In genomic region chr16:21590806-21591205, GRCm38 (mm10) we compare ENCODE assay signal across 10 mouse cellular contexts.
DNase-seq lines count a peak whose midpoint lies in the region; ATAC-seq lines count a peak whose summit lies in the region.
"Had no signal": no experiment of that assay in that cellular context is flagged by ENCODE, and none has a peak within 500 bp of the region (broad histone marks: within the 10 kb centered on the region; RNA-seq: fewer than 3 reads in every experiment).

No protein-coding gene starts in this region.

- peak; percentile 80 for ATAC-seq in heart, embryonic 16.5 days (replicated peaks; ENCODE audit: extremely low read depth, insufficient read depth, low FRiP score)
- ATAC-seq in midbrain, embryonic 13.5 days = no peak

- no peaks in the 10 kb centered on the region for H3K9me3 ChIP-seq in heart, embryonic 16.5 days (replicated peaks; ENCODE audit: control insufficient read depth, low read length)
- H3K9me3 ChIP-seq in midbrain, embryonic 13.5 days = no peaks in the 10 kb centered on the region

- H3K9ac ChIP-seq in heart, embryonic 16.5 days (ENCODE audit: low read length) = no peak overlapping the region
- H3K9ac ChIP-seq in midbrain, embryonic 13.5 days (replicated peaks) = no peak overlapping the region

- no peak overlapping the region for H3K4me3 ChIP-seq in heart, embryonic 16.5 days (ENCODE audit: low read length)
- no peak overlapping the region for H3K4me3 ChIP-seq in midbrain, embryonic 13.5 days (replicated peaks)
- H3K4me3 ChIP-seq: layer of hippocampus, adult 2 months had no signal

- no peak overlapping the region for H3K27ac ChIP-seq in heart, embryonic 16.5 days (ENCODE audit: low read length)
- H3K27ac ChIP-seq in midbrain, embryonic 13.5 days = no peak overlapping the region
- H3K27ac ChIP-seq: layer of hippocampus, adult 2 months had no signal

- intact Hi-C loops in left cerebral cortex, postnatal 10 days (cut with DNase I) = no loop called here

- no peak overlapping the region for H3K4me2 ChIP-seq in heart, embryonic 16.5 days (ENCODE audit: low read depth, low read length)
- H3K4me2 ChIP-seq in midbrain, embryonic 13.5 days (replicated peaks) = no peak overlapping the region

- DNase-seq in retina, postnatal 1 day = peak; percentile 20
- no peak for DNase-seq in retina, embryonic 14.5 days (ENCODE audit: low spot score)
- DNase-seq in kidney, postnatal 36 days = peak; percentile 23 to 75
- peak; percentile 75 for DNase-seq in splenic B cell, adult 2 months (ENCODE audit: low read depth, low spot score)
- DNase-seq in left cerebral cortex, postnatal 10 days (ENCODE audit: extremely low spot score in 1 of 2, low spot score in 2 of 2) = no peak
- no peak for DNase-seq in thymus, postnatal 25 days
- DNase-seq: cerebellum, adult 2 months had no signal

- no peaks in the 10 kb centered on the region for H3K4me1 ChIP-seq in heart, embryonic 16.5 days (ENCODE audit: control insufficient read depth, insufficient read depth, low read length)
- H3K4me1 ChIP-seq in midbrain, embryonic 13.5 days (replicated peaks) = no peaks in the 10 kb centered on the region

- H3K36me3 ChIP-seq in heart, embryonic 16.5 days (ENCODE audit: control insufficient read depth, insufficient read depth) = no peaks in the 10 kb centered on the region
- no peaks in the 10 kb centered on the region for H3K36me3 ChIP-seq in splenic B cell, adult 2 months (ENCODE audit: control insufficient read depth, insufficient read depth, low read length, poor library complexity, severe bottlenecking)
- no peaks in the 10 kb centered on the region for H3K36me3 ChIP-seq in midbrain, embryonic 13.5 days

- 43% methylated on average over 5 of the region's 5 CpGs for WGBS in heart, embryonic 16.5 days
- WGBS in midbrain, embryonic 13.5 days = 84% methylated on average over 5 of the region's 5 CpGs

- no peaks in the 10 kb centered on the region for H3K27me3 ChIP-seq in heart, embryonic 16.5 days (ENCODE audit: control insufficient read depth, insufficient read depth, low read length)
- H3K27me3 ChIP-seq in splenic B cell, adult 2 months (ENCODE audit: control insufficient read depth, insufficient read depth, low read length, poor library complexity, severe bottlenecking) = no peaks in the 10 kb centered on the region
- no peaks in the 10 kb centered on the region for H3K27me3 ChIP-seq in midbrain, embryonic 13.5 days

Comparison
In these comparisons a context has a peak if more than half of its experiments do, and no peak if none do; other contexts are left out.
1. DNase-seq: peak in retina, postnatal 1 day (single experiment), kidney, postnatal 36 days (2 of 2) and splenic B cell, adult 2 months (single experiment); none in retina, embryonic 14.5 days (single experiment), left cerebral cortex, postnatal 10 days (0 of 2) and thymus, postnatal 25 days (single experiment).